Mouse (Mus musculus) adipocyte (in vitro differentiated cells): ENCODE measurements at regions not wholly inside any gene's neighbourhood (a gene's known extent, or its start where the extent isn't known, plus 50 kb on each side); places are given as distances from the start of the nearest gene placed in this dataset.

Experiments used
- DNase-seq: peaks from one replicate; pipeline ENCODE4 v3.0.0-alpha.2; 2016; ENCODE audit warnings: low spot score

DNA sequence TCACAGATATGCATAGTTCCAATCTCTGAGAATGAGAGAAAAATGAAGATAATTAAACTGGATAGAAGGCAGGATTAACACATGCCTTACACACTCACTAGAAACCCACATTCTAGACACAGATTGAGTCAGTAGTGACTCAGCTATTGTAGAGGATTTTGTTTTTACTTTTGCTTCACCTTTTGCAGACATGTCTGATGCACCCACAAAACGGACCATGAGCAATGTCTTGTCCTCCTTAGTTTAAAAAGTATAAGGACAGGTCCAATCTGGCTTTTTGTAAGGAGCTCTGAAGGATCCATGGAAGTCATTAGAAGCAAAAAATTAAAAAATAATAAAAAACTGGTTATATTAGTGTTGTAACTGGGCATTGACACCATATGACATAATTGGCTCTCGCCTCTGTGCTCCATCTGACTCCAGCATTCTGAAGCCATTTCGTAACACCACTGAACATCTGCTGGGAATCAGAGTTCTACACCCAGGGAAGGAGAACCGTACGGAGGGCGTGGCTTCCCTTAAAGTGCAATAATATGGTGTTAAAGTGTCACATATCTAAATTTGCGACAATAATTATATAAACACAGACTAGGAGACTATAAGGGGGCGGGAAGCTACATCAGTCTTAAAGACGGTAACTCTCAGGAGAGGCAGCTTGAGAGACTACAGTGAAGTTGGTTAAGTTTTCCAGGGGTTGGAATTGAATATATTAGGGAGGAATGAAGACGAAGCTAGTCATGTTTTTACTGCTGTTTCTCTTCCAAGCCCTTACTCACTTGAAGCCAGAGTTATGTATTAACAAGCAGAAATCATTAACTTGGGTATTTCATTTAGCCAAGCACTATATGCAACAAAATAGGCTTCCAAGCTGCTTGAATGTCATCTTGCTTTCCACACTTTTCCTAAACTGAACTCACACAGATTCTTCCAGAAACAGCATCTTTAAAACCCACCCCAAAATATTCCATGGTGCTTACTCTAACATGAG, 558.0 kb downstream of the Ebf1 start:
- peak; percentile 95 for DNase-seq

DNA sequence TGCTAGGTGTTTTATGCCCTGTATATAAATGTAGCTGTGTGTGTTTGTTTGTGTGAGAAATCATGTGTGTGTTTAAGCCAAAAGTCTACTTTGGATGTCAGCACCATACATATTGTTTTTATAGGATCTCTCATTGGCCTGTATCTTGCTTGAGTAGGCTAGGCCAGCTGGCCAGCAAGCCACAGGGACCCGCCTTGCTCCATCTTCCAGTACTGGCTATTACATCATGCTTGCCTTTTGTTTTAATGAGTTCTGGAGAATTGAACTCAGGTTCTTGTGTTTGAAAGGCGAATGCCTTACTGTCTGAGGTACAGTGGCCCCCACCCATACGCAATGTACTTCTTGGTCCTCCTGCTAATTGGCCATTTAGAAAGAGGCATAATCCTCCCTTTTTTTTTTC, 559.9 kb downstream of the Ebf1 start:
- no peak for DNase-seq

DNA sequence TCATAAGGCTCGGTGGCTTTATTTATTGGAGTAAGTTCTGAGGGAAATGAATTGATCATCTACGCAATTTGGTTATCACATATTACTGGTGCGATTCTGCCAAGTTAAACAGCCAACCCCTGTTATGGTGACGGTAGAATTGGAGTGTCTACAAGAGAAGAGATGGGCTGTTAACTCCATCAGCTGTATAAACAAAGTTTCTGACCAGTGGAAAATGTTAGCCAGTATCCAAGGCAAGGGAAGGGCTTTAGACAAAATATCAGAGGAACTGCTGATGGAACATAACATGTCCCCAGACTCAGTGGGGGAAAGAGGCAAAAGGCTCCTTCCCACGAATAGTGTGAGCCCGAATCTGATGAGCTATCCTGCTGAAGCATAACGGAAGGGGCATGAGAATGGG, 560.9 kb downstream of the Ebf1 start:
- DNase-seq, result no peak

DNA sequence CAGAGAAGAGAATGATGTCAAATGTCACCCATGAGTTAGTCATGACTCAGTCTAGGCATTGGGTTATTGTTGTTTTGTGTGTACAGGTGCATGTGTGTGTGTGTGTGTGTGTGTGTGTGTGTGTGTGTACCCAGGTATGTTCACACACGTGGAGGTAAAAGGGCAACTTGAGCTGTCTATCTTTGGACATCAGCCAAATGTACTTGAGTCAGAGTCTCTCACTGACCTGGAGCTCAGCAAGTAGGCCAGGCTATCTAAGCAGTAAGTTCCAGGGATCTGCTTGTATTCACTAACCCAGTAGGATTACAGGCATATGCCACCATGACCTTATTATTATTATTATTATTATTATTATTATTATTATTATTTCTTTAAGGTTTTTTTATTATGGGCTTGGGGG, 561.9 kb downstream of the Ebf1 start:
- DNase-seq, result no peak

DNA sequence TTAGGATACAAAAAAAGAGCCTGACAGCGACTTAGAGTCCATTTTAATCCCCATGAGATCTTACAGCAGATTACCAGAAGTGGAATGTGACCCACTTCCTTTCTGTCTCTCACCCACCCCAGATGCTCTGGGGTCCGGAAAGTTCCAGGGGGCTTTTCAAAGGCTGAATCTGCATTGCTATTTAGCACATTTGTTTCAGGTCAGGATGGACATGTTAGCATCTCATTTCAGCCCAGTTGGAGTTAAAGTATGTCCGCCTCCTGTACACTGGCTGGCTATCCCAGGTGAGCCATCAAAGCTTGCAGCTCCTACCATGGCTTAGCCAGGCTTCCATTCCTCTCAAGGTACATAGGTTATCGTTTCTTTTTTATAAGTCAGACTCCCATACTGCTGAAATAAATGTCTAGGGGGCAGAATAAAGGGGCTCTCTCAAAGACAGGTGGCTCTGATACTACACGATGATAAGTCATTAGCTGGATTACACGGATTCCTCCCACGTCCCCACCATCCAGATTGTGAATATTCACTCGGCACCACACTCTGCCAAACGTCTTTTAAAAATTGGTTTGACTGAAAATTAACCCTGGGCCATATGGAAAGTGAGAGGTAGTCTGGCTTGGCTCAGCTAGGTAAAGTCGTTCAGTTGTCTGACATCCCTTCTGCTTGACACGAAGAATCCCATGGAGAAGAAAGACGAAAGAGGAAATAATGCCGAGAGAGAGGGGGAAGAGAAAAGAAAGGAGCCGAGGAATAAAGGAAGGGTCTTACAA, 573.7 kb downstream of the Ebf1 start:
- DNase-seq, result no peak

DNA sequence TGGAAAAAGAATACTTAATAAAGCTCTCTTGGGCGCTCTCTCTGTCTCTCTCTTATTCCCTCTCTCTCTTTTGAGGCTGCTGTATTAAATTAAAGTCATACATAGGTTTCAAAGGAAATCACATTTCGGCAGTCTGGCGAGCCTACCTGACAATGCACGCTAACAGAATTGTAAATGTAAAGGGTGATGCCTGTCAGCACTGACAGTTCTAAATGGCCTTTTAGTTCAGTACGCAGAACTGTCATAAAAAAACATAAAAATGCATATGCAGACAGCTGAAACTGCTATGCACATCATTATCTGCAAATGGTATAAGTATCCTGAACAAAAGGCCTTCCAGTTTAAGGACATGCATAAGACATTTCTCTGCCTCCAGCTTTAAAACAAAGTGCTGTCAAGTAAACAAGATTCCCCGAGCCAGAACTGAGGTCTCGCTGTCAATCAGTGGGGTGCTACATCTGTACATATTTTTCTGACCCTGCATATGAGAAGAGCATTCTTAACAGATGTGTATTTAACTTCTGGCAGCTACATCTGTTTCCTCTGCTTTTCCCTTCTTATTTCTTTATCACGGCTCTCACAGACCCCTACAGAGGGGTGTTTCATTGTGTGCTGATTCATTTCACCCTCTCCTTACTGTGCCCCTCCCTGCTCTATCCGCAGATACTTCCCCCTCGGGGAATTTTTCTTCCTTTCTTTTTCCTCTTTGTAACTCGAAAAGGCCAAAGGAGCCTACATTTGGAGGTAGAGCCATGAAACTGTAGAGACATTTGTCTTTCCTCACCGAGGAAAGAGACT, 574.5 kb downstream of the Ebf1 start:
- DNase-seq, result no peak

DNA sequence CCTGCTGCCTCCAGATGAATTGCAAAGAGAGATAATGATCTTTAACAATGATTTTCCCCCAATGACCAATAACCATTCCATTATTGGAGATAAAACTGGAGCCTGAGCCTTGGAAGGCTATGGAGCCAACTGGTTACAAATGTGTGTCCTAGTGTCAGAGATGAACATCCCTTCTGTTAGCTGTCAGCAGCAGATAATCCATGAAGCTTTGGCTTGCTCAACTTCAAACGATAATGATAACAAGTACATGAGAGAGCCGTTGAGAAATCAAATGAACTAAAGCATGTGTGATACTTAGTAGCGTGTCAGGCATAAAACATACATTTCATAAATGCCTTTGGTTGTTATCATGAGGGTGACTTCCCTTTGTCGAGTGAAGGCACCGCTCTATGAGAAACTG, 576.2 kb downstream of the Ebf1 start:
- DNase-seq, result no peak

DNA sequence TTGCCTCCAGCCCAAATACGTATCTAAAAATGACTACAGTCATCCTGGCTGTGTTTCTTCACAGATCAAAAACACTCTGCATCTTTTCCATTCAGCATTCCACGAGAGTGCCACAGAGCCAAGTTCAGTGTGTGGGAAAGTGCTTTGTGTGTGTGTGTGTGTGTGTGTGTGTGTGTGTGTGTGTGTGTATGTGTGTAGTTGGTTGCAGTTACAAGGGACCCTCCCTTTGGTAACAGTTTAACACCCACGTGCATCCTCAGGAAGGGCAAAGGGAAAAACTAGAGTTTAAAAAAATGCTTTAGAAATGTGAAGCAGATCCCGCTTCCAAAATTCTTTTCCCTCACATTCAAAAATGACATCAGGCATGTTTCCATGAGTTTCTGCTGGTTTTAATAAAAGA, 582.4 kb downstream of the Ebf1 start:
- no peak for DNase-seq

DNA sequence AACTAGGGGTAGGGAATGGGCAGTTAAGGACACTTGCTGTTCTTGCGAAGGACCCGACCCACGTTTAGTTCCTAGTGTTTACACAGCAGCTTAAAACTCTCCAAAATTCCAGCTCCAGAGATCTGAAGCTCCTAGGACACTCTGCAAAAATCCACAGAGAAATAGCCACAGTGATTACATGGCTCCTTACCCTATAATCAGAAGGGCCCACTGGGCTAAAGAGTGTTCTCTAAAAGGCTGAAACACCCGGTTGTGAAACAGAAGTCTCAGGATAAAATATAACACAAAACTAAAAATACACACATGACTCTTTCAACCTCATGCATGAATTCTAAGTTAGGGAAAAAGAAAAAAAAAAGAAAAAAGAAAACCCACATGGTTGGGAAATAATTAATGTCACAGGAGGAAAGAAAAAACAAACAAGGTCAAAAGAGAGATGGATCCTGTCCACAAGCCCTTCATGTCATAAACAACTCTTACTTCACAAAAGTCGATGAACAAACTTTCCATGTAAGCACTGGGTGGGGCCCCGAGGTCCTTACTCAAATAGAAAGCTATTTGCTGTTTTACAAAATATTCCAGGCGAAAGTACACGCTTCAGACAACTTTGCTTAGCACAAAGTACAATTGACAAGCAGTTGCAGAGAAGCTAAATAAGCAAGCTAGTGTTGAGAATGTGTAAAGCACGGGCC, 583.7 kb downstream of the Ebf1 start:
- peak; percentile 92 for DNase-seq

DNA sequence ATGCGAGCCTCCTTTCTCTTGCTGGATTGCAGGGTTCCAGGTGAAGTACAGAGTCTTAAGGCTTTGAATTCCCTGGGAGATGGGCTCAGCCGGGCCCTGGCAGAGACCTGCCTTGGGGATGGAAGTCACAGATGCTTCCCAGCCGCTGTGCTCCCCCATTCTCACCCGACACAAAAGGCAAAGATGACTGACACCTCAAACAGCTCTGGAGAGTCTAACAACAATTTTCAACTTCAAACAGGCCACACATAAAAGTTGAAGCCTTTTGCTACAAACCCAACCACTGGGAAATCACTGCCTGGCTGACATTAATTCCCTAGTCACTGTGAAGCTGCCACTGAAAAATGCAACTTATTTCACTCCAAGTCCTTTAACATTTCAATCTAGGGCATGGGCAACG, 586.3 kb downstream of the Ebf1 start:
- DNase-seq, result peak; percentile 30

DNA sequence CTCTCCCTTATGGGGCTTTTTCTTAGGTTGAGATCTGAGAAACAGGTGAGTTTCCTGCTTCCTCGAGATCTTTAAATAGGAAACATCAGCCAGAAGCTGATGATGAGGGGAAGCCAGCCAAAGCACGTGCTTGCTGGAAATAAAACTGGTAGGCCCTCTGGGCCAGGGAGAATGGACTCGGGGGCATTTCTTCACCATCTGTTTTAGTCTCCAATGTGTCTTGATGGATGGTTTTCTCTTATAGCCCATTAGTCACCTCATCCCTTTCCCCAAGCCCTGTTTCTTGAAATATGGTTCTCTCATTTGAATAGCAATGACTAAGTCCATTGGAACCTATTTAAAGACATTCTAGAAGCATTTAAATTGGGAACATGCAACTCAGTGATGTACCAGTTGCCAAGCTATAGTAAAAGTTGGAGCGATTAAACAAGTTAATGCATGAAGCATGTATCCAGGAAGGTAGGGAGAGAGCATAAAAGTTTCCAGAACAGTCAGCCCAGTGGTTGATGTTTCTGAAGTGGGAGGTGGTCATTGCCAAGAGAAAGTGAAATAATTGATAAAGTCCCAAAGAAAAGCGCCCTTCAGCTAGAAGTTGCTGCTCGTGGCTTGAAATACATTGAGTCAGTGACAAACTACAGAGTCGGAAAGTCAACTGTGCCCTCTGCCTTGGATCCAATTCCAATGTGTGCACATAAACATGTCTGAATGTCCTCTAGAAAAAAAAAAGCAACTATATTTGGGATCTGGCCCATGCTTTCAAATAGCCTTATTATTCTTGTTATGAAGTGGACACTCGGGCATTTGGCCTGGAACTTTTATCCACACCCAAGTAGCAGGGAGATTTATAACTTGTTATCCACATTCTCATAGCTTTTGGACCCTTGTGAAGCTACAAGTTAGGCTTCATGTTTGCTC, 589.8 kb downstream of the Ebf1 start:
- peak; percentile 75 for DNase-seq

DNA sequence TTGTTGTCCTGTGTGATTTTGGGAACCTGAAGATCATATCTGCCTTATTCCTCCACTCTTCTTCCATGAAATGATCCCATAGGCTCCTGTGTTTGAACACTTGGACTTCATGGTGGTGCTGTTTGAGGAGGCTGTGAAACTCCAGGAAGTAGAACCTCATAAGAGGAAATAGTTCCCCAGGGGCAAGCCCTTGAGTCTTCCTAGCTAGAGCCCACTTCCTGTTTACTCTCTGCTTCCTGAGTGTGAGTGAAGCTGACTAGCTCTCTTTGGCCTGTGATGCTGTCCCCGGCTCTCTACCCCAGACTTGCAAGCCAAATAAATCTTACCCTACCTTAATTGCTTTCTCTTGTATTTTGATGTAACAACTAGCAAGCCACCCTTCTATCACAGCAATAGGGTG, 597.0 kb downstream of the Ebf1 start:
- no peak for DNase-seq

DNA sequence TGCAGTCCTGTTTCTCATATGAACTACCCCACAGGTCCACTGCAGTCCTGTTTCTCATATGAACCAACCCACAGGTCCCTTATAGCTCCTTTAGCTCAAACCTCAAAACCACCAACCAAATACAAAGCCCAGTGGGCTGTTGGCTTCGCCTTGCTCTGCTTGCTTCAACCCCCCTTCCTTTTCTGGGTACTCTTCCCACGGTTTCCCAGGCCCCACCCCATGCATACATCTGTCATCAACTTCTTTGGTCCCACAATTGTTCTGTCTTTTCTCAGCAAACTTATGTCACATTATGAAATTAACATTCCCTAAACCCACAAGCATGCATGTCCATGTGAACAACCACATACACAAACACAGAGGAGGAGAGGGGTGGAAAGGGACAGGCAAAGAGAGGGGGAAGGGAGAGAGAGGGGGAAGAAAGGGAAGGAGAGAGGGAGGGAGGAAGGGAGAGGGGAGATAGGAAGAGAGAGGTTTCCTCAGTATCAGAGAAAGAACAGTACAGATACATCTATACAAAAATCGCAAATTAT, 599.9 kb downstream of the Ebf1 start:
- no peak for DNase-seq

DNA sequence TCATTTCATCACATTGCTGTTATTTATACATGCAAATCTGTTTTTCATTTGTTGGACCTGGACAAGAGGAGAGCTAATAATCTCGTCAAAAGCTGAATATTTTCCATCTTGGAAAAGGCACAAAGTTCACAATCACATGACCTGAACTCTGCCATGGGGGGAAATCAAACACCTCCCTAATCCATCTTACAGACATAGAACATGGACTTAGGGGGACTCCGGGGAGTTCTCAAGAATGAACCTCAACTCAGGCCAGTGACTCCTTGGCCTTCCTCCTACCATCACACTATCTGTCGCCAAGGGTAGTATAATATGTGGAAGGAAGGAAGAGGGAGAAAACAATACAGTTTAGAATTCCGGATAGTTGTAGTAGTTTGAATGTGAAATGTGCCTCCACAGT, 602.1 kb downstream of the Ebf1 start:
- DNase-seq, result no peak

DNA sequence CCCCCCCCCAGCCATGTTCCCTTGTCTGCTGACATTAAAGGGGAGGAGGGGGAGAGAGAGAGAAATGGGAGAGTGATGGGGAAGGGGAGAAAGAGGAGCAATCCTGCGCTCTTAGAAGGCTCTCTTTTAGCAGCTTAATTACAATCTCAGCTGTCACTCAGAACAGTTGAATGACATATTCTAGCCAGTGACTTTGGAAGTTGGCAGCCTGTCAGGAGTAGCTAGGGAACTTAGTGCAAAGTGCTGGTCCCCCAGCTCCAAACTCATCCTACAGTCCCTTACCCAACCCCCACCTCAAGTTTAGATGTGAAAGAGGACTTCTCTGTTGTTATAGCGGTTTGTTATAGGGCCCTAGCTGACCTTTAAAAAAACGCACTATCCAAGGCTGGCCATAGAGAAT, 604.9 kb downstream of the Ebf1 start:
- no peak for DNase-seq

DNA sequence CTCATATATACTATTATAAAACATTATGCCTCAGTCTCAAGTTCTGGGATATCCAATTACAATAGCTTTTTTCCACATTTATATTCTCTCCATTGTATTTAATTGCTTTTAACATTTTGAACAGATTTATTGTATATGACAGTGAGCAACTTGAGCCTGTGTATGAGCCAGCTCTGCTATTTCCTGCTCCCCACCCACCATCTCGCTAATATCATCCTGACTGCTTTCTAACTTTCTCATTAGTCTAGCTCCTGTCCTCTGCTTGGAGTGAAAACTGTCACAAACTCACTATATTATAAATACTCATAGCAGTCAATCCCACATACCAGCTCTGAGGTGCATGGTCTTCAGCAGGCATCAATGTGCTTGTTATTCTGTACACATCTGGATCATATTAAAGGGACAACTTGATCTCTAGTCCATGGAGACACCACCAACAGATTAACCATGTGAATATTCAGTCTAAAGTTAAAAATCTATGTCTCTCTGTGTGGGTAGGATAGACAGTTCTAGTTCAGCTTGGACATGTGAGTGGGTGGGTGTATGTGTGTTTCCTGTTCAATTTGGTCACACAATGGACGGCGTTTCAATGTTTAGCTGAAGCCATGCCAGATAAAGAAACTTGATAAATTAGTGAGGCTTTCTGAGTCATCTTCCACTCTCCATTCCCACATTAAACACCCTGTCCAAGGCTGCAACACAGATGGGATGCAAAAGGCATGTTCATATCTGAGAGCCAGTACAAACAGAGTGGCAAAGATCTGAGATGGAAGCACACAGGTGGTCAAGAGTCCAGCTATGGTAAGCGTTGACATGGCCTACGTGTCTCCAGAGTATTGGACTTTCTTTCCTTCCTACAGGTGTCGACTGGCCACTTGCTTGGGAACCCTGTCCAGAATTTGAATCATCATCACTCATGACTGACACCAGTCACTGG, 616.1 kb upstream of the Clint1 start:
- no peak for DNase-seq

DNA sequence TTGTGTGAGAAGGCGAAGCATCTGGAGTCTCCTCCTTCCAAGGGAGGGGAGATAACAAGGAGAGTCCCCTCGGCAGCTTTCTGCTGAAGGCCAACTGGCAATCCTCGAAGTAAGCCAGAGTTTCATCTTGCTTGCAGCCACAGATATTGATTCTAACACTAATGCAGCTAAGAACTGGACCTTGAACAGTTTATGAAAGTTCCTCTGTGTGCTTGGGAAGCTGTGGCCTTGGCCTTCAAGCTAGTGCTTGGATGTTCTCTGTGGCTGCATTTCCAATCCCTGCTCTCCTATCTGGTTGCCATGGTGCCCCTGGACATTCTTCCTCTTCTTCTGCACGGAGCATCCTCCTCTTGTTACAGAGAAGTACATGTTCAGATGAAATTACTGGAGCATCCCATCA, 614.8 kb upstream of the Clint1 start:
- DNase-seq, result no peak

DNA sequence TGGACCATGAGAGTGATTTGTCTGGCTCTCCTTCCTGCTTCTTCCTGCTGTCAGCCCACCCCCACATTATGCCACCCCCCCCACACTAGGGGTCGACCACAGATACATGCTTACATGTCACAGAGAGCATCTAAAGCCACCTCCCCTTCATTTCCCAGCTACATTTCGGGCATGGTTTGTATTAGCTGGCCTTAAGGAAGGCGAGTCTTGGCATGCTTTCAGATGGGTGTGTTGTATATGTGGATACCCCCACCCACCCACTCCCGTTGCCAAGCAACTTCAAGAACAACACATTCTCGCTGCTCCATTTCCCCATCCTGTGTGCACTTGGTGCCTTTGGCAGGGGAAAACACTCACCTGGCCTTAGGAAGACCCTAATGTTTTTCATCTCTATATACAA, 612.8 kb upstream of the Clint1 start:
- DNase-seq, result no peak

DNA sequence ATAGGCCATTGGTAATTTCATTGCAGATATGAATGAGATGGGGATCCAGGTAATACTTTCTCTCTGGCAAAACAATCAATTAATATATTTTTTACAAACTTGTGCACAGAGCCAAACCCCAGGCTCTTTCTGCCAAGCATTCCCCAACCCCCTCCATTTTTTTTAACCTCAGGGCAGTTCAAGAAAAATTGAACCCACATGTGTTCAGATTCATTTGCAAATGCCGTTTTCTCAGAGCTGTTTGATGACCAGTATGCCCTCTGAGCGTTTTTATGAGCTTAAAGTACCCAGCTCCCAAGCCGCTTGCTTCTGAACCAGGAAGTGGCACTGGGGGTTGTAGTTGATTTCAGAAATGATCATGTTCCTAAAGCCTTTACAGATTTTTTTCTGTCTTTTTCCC, 611.4 kb upstream of the Clint1 start:
- DNase-seq, result no peak
